Mouse (Mus musculus): ENCODE measurements around the gene Rybp.

DNA sequence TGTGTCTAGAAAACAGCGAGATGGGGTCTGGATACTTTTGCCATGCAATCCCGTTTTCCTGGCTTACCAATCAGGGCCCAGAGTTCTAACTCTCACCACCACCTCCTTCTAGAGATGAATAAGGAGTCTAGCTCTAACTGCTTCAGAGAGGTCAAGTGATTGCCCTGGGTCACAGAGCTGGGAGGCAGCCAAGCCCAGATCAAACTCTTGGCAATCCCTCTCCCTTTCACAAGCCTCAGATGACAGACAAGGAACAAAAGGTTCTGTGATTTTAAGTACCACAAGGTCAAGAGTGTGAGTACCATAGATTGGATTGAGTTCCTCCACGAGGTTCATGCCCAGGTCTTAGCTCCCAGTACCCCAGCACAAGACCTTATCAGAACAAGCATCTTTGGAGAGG lies 75.6 kb downstream of the Rybp start:
- TF ChIP-seq CTCF (IDR thresholded peaks at IDR 0.05; ENCODE audit: low read depth, low read length) (no peak), POLR2A (IDR thresholded peaks at IDR 0.05; ENCODE audit: extremely low read depth, insufficient read depth, low read length) (no peak)

Data from liver, adult 2 months (tissue).